1 mouse cellular context compared by ENCODE assay signal in the genomic region with DNA sequence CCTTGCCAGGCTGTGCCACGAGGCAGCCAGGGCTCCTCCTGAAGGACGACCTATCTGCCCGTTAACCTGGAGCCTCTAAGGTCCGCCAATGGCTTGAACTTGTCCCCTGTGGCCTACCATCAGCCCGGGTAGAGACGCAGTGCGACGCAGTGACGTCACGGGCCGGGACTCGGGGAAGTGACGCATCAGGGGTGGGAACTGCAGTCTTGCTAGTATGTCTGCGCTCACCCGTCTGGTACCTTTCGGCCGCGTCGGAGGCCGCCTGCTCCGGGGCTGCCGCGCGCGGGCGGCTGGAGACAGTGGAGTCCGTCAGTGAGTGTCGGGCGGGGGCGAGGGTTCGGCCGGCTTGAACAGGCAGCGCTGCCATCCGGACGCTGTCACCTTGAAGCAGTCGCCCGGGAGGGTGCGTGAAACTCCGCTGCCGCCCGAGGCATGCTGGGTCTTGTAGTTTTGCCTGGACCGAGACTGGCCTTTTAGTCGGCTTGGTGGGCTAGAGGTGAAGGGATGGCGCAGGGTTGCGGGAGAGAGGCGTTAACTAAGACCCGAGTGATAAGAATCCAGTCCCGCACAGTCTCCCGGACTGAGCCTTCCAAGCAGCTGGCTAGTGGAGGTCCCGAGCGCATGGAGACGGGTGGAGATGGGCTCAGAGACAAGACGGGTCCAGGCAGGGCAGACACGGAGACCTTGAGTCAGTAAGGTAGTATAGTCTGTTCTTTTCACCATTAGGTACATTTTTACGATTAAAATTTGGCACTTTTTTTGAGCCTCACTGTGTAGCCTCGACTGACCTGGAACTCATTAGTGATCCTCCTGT.
A peak's percentile ranks its signal among the peaks of the same experiment; 100 is the strongest.
TF ChIP-seq lines count a peak whose summit lies in the region.

A gene (plus strand): TSS at position 174 of the 814 bp plus-strand sequence.

TF ChIP-seq in myocyte, 11 proteins besides CTCF, POLR2A, EP300 and RAD21 (continued from another document):
- TF ChIP-seq TCF3 (IDR thresholded peaks at IDR 0.05; ENCODE audit: insufficient read length, low read depth) (no peak), POLR2AphosphoS2 (IDR thresholded peaks at IDR 0.05; ENCODE audit: insufficient read length, low read depth) (peak; percentile 98), MYOG (IDR thresholded peaks at IDR 0.05; ENCODE audit: control insufficient read depth in 1 of 3, insufficient read depth in 1 of 3, insufficient read length in 2 of 3, low read depth in 2 of 3) (peak in 1 of 3 experiments; percentile 23)
